Mouse (Mus musculus) gastrocnemius, adult 18-20 months (tissue): ENCODE data around the gene Arfgap3. TPM values are rescaled to one million over a fixed set of nuclear protein-coding genes. Genes with fewer than 3 reads are reported as not detected.
A peak's percentile ranks its signal among the peaks of the same experiment; 100 is the strongest.

Experiments used
- DNase-seq: peaks from one replicate; pipeline ENCODE4 v3.0.0; 2021; ENCODE audit warnings: low spot score
- total RNA-seq, 2 experiments: library from RNA; stranded (reverse); gene quantifications; 2 replicates each; pipeline ENCODE4 v1.2.3; 2021

The Arfgap3 gene
- total RNA-seq, 2 experiments from 2014 or later = 5.4 to 6.0 TPM

GRCm38 (mm10) chr15:83252060-83252459, 98.0 kb downstream of the Arfgap3 start:
- peak; percentile 54 for DNase-seq

GRCm38 (mm10) chr15:83251176-83252004, 98.7 kb downstream of the Arfgap3 start, which contains the start of gene A4galt:
TSS of gene A4galt (minus strand) at chr15:83251774.
- DNase-seq = peak; percentile 62

GRCm38 (mm10) chr15:83250651-83251175, 99.3 kb downstream of the Arfgap3 start:
- DNase-seq = peak; percentile 26

Other genes starting within 250 kb of the Arfgap3 start
- 10 to 100 TPM; 37.4 to 46.5 TPM for gene Rrp7a, start 227.4 kb downstream of the Arfgap3 start, total RNA-seq
- 10 to 100 TPM; 15.7 to 17.1 TPM for gene Poldip3, start 200.9 kb downstream of the Arfgap3 start, total RNA-seq
- 10 to 100 TPM; 40.3 to 50.1 TPM for gene Cyb5r3, start 177.7 kb downstream of the Arfgap3 start, total RNA-seq
- gene A4galt, start 98.5 kb downstream of the Arfgap3 start, total RNA-seq = 1 to 10 TPM; 3.0 to 3.3 TPM
- 10 to 100 TPM; 49.4 to 75.6 TPM for gene Pacsin2, start 114.4 kb upstream of the Arfgap3 start, total RNA-seq
- gene Ttll1, start 160.6 kb upstream of the Arfgap3 start, total RNA-seq = 1 to 10 TPM; 3.5 to 4.3 TPM
- gene Bik, start 176.6 kb upstream of the Arfgap3 start, total RNA-seq = 1 to 10 TPM in 1 of 2 experiments, under 1 TPM in 1; 0.91 to 1.4 TPM
- 10 to 100 TPM; 19.6 to 26.8 TPM for gene Tspo, start 213.3 kb upstream of the Arfgap3 start, total RNA-seq
- gene Mcat, start 213.5 kb upstream of the Arfgap3 start, total RNA-seq = 10 to 100 TPM; 20.4 to 22.1 TPM
- 1 to 10 TPM; 3.6 to 4.0 TPM for gene Ttll12, start 244.9 kb upstream of the Arfgap3 start, total RNA-seq